Mouse (Mus musculus) intestine, postnatal 0 days (tissue): ENCODE data around the gene Efemp2. TPM values are rescaled to one million over a fixed set of nuclear protein-coding genes. Genes with fewer than 3 reads are reported as not detected.

ENCODE experiments used
- ATAC-seq: fragments of 200-750 bp; cut with Nextera tagmentation; 2 replicates; pipeline ENCODE4 v1.8.0; 2017; ENCODE audit warnings: mild to moderate bottlenecking, moderate TSS enrichment, moderate library complexity
- H3K27ac ChIP-seq: fragments of 300-500 bp; sonication (generic); 2 replicates; pipeline ENCODE4 v1.5.1; 2014; ENCODE audit warnings: mild to moderate bottlenecking, low read depth, low read length, moderate library complexity
- H3K27me3 ChIP-seq: fragments of 300-500 bp; sonication (generic); replicated peaks from 2 replicates; pipeline ENCODE4 v1.6.1; 2014; ENCODE audit warnings: low read length, mixed read lengths; ENCODE audit not compliant: control insufficient read depth, insufficient read depth
- H3K36me3 ChIP-seq: fragments of 300-500 bp; sonication (generic); 2 replicates; pipeline ENCODE4 v1.6.1; 2014; ENCODE audit warnings: mild to moderate bottlenecking, moderate library complexity; ENCODE audit not compliant: control insufficient read depth, insufficient read depth
- H3K4me1 ChIP-seq: fragments of 300-500 bp; sonication (generic); replicated peaks from 2 replicates; pipeline ENCODE4 v1.6.1; 2014; ENCODE audit warnings: antibody characterized with exemption, low read length, mixed read lengths; ENCODE audit not compliant: control insufficient read depth, insufficient read depth
- H3K4me2 ChIP-seq: fragments of 300-500 bp; sonication (generic); replicated peaks from 2 replicates; pipeline ENCODE4 v1.6.1; 2014; ENCODE audit warnings: low read depth, mild to moderate bottlenecking, moderate library complexity
- H3K4me3 ChIP-seq: fragments of 300-500 bp; sonication (generic); 2 replicates; pipeline ENCODE4 v1.5.1; 2014; ENCODE audit warnings: low read depth, low read length
- H3K9ac ChIP-seq: fragments of 300-500 bp; sonication (generic); 2 replicates; pipeline ENCODE4 v1.6.1; 2014; ENCODE audit warnings: mild to moderate bottlenecking, low read depth, low read length
- H3K9me3 ChIP-seq: fragments of 300-500 bp; sonication (generic); 2 replicates; pipeline ENCODE4 v1.6.1; 2016; ENCODE audit warnings: mixed run types; ENCODE audit not compliant: control insufficient read depth
- CTCF ChIP-seq: sonication (generic); IDR thresholded peaks from 2 replicates; pipeline ENCODE4 v1.5.1; 2016; ENCODE audit warnings: low read depth, mild to moderate bottlenecking, control low read depth, antibody characterized with exemption, moderate library complexity
- WGBS: fragments of 180-500 bp; shearing (Covaris S2); extraction: QIAGEN DNeasy Blood & Tissue Kit; methylation state at CpG from one replicate; pipeline ENCODE4 v1.1.7; 2014; 5-methylcytosine and 5-hydroxymethylcytosine counted together
- polyA plus RNA-seq: library from polyadenylated mRNA; unstranded; fragments of >200 nt; fragmentation: Nextera tagmentation; extraction: Ambion mirVana; gene quantifications from 2 replicates; pipeline ENCODE4 v1.2.1, GENCODE M21; 2015

Efemp2 gene
- 39.4 and 40.7 TPM in 2 replicates for polyA plus RNA-seq

DNA sequence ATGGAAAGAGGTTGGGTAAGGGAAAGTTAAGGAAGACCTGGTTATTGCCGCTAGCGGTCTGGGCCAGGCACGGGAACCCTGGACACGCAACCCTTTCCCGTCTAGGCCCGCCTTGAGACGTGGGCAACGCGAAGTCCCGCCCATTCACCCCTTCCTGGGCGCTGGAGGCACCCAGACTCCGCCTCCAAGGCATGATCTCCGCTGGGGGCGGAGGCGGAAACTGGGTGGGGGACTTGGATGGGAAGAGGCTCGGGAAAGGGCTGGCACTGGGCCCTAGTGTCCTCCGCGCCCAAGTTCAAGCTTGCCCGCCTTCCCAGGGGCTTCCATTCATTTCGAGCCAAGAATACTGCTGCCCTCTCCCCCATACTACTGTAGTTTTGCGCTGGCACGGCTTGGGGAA is at the start of gene Efemp2:
Efemp2 (plus strand) TSS at position 235 of the 400 bp plus-strand sequence.
- H3K4me2 ChIP-seq, result peak within 1 kb of the TSS; percentile 93
- ATAC-seq, result peak; percentile 51; the same call in 1 of the 2 replicates
- peak within 1 kb of the TSS; percentile 74 for H3K27ac ChIP-seq
- WGBS, result 2% methylated on average over 22 of the region's 22 CpGs
- peak within 1 kb of the TSS; percentile 75 for H3K9ac ChIP-seq
- H3K4me3 ChIP-seq, result peak within 1 kb of the TSS; percentile 54
- no peaks in the 10 kb centered on the region for H3K9me3 ChIP-seq
- no peaks in the 10 kb centered on the region for H3K4me1 ChIP-seq
- peaks cover 3% of the 10 kb centered on the region; the same call in 1 of the 2 replicates for H3K36me3 ChIP-seq
- 0 out of 2 replicates have a peak, but pooled peaks have one; percentile 9 for TF ChIP-seq CTCF
- H3K27me3 ChIP-seq, result no peaks in the 10 kb centered on the region

DNA sequence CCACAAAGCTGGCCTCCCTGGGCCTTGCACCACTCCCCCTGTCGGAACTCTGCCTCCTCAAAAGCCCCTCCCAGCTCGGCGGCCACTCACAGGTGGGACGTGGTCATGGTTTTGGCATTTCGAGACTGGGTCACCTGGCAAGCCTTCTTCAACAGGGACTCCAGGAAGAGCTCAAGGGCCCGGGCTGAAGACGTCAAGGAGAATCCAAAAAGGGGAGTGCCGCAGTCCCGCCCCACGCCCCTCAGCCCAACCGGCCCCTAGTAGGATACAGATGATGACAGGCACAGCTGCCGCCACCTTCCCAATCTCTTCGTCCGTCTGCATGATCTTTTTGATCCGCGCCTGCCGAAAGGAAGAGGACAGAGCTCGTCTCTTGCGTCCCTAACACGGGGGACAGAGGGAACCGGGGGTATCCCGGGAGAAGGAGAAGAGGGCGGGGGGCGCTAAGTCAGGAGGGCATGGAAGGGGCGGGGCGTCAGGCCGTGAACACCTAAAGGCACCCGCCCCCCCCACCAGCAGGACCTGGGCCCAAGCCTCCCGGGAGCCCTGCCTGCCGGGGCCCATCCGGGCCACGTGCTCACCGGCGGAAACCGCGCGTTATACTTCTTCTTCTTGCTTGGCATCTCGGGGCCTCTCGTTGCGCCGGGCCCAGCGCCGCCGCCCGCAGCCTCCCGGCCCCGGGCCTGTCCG is 49.5 kb upstream of the Efemp2 start:
- Histone ChIP-seq H3K9me3 (no peaks in the 10 kb centered on the region), H3K36me3 (peaks cover 43% of the 10 kb centered on the region), H3K27me3 (no peaks in the 10 kb centered on the region), H3K4me2 (peak overlapping the region; percentile 81), H3K27ac (peak overlapping the region; percentile 77), H3K4me1 (peaks cover 6% of the 10 kb centered on the region; the same call in 1 of the 2 replicates), H3K9ac (peak overlapping the region; percentile 91), H3K4me3 (peak overlapping the region; percentile 84)
- peak; percentile 55 for ATAC-seq
- WGBS, result 0% methylated on average over 21 of the region's 48 CpGs
- peak; percentile 34; the same call in 1 of the 2 replicates for TF ChIP-seq CTCF

DNA sequence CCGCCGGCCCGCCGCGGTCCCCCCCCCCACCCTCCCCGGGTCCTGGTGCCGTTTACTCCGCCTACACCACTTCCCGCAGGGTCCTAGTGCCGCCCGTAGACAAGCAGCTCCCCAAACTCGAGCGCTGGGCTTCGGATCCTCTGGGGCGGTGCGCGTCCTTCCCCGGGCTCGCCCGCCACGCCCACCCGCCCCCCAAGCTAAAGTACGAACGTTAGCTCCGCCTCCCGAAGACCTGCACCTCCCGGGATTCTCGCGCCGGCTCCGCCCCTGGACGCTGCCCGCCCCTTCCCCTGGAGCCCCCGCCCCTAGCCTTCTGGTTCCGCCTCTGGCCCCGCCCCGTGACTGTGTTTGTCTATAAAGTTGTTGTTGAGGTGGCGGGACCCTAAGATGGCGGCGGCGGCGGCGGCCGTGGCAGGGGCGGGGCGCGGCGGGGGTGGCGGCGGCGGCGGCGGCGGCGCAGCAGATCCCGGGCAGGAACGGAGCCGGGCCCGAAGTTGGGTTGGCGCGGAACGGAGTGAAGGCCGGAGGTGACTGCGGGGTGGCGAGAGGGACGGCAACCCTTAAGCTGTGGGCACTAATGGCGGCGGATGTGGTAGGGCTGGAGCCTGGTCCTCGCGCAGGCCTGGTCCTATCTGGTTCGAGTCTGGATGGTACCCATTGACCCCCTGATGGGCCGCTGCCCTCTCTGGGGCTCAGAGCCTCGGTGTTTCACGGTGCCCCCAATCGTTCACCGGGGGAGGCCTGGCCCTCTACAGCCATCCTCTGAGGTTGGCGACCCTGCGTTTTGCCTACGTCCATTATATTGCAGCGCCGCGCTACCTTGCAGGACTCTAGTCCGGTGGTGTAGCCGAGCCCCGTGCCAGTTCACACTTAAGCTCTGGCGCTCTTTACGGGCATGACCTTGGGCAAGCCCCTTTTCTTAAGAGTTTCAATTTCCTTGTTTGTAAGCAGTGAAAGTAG is 48.7 kb upstream of the Efemp2 start, which contains the start of the genes Drap1 and AI837181:
Drap1 (minus strand) TSS at position 198 of the 960 bp plus-strand sequence.
AI837181 (plus strand) TSS at position 363 of the 960 bp plus-strand sequence.
- WGBS, result under 1% methylated on average over 71 of the region's 87 CpGs
- H3K9me3 ChIP-seq, result no peaks in the 10 kb centered on the region
- ATAC-seq, result peak; percentile 86
- no peak for TF ChIP-seq CTCF
- no peaks in the 10 kb centered on the region for H3K27me3 ChIP-seq
- H3K9ac ChIP-seq, result peak within 1 kb of the TSS; percentile 91
- peak within 1 kb of the TSS; percentile 77 for H3K27ac ChIP-seq
- peak within 1 kb of the TSS; percentile 84 for H3K4me3 ChIP-seq
- peak within 1 kb of the TSS; percentile 81 for H3K4me2 ChIP-seq
- peaks cover 35% of the 10 kb centered on the region for H3K36me3 ChIP-seq
- peaks cover 6% of the 10 kb centered on the region; the same call in 1 of the 2 replicates for H3K4me1 ChIP-seq

DNA sequence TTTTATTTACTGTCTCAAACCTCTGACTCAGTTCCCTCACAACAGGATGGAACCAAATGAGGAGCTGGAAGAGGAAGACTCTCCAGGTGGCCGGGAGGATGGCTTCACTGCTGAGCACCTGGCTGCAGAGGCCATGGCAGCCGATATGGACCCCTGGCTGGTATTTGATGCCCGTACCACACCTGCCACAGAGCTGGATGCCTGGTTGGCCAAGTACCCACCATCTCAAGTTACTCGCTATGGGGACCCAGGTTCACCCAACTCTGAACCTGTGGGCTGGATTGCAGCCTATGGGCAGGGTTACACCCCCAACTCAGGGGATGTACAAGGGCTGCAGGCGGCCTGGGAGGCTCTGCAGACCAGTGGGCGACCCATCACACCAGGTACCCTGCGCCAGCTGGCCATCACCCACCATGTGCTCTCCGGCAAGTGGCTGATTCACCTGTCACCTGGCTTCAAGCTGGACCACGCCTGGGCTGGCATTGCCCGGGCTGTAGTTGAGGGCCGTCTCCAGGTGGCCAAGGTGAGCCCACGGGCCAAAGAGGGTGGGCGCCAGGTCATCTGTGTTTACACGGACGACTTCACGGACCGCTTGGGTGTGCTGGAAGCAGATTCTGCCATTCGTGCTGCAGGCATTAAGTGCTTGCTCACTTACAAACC is 47.7 kb upstream of the Efemp2 start:
- peak overlapping the region; percentile 84 for H3K4me3 ChIP-seq
- H3K36me3 ChIP-seq, result peaks cover 27% of the 10 kb centered on the region
- H3K27ac ChIP-seq, result peak overlapping the region; percentile 77; the same call in 1 of the 2 replicates
- no peak for ATAC-seq
- no peak for TF ChIP-seq CTCF
- no peaks in the 10 kb centered on the region for H3K9me3 ChIP-seq
- 84% methylated on average over 18 of the region's 18 CpGs for WGBS
- peaks cover 6% of the 10 kb centered on the region; the same call in 1 of the 2 replicates for H3K4me1 ChIP-seq
- H3K9ac ChIP-seq, result peak overlapping the region; percentile 91
- no peaks in the 10 kb centered on the region for H3K27me3 ChIP-seq
- peak overlapping the region; percentile 81 for H3K4me2 ChIP-seq

DNA sequence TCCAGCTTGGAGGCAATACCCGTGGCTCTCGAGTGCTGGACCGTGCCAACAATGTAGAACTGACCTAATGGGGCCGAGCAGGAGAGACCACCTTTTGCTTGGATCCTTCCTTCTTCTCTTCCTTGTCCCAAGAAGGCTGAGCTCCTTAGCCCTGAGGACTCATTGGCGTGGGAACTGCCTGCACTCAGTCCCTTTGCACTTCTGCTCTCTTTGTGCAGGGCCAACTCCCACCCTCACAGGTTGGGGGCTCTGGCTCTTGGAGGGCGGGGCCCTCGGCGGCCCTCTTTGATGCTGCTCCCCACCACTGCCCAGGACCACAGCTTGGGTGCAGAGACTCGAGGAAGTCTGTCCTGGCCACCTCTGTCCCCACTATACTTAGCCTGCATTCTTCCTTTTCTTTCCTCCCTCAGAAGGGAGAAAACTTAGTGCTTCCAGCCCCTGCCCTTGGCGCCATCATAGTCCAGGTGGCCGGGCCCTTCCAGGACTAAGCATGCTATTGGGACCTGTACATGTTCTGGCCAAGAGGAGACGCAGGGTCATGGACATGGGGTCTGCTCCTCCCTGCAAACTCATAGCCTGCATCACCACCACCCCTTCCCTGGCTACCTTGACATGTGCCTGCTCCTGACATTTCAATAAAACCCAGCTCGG is 47.0 kb upstream of the Efemp2 start:
- no peak for TF ChIP-seq CTCF
- Histone ChIP-seq H3K4me2 (peak overlapping the region; percentile 81), H3K4me1 (peaks cover 6% of the 10 kb centered on the region; the same call in 1 of the 2 replicates), H3K27me3 (no peaks in the 10 kb centered on the region), H3K9me3 (no peaks in the 10 kb centered on the region), H3K9ac (no peak overlapping the region), H3K27ac (no peak overlapping the region), H3K4me3 (no peak overlapping the region), H3K36me3 (peaks cover 24% of the 10 kb centered on the region)
- no peak for ATAC-seq
- WGBS, result 82% methylated on average over 13 of the region's 13 CpGs
